Mouse (Mus musculus) heart, postnatal 0 days (tissue): ENCODE results near the gene Trpv6. TPM values are rescaled to one million over a fixed set of nuclear protein-coding genes. Genes with fewer than 3 reads are reported as not detected.

Source experiments
- ATAC-seq: fragments of 200-750 bp; cut with Nextera tagmentation; 2 replicates; pipeline ENCODE4 v1.8.0; 2017; ENCODE audit warnings: low read depth, moderate number of reproducible peaks, moderate library complexity; ENCODE audit not compliant: insufficient read depth
- DNase-seq: peaks from one replicate; pipeline ENCODE4 v3.0.0-alpha.2; 2016; ENCODE audit warnings: low spot score
- H3K27ac ChIP-seq: fragments of 300-500 bp; sonication (generic); 2 replicates; pipeline ENCODE4 v1.5.1; 2014; ENCODE audit warnings: low read depth, mild to moderate bottlenecking
- H3K27me3 ChIP-seq: fragments of 300-500 bp; sonication (generic); 2 replicates; pipeline ENCODE4 v1.6.1; 2014; ENCODE audit warnings: low read length, mixed read lengths; ENCODE audit not compliant: control insufficient read depth, insufficient read depth
- H3K36me3 ChIP-seq: fragments of 300-500 bp; sonication (generic); replicated peaks from 2 replicates; pipeline ENCODE4 v1.6.1; 2014; ENCODE audit warnings: low read length, mixed read lengths; ENCODE audit not compliant: control insufficient read depth, insufficient read depth
- H3K4me1 ChIP-seq: fragments of 300-500 bp; sonication (generic); 2 replicates; pipeline ENCODE4 v1.6.1; 2014; ENCODE audit warnings: antibody characterized with exemption; ENCODE audit not compliant: control insufficient read depth, insufficient read depth
- H3K4me2 ChIP-seq: fragments of 300-500 bp; sonication (generic); 2 replicates; pipeline ENCODE4 v1.6.1; 2014; ENCODE audit warnings: low read depth, mild to moderate bottlenecking, low read length, moderate library complexity
- H3K4me3 ChIP-seq: fragments of 300-500 bp; sonication (generic); 2 replicates; pipeline ENCODE4 v1.5.1; 2014; ENCODE audit warnings: low read depth, low read length
- H3K9ac ChIP-seq: fragments of 300-500 bp; sonication (generic); replicated peaks from 2 replicates; pipeline ENCODE4 v1.6.1; 2014; ENCODE audit warnings: low read depth, low read length, mixed read lengths
- H3K9me3 ChIP-seq: fragments of 300-500 bp; sonication (generic); replicated peaks from 2 replicates; pipeline ENCODE4 v1.6.1; 2016; ENCODE audit warnings: low read length; ENCODE audit not compliant: control insufficient read depth
- CTCF ChIP-seq: IDR thresholded peaks from 2 replicates; pipeline ENCODE4 v1.5.1; 2016; ENCODE audit warnings: antibody characterized with exemption, control low read depth, low read depth
- EP300 ChIP-seq: IDR thresholded peaks from 2 replicates; pipeline ENCODE4 v1.6.1; 2016; ENCODE audit warnings: antibody characterized with exemption, low read depth
- WGBS: fragments of 180-500 bp; shearing (Covaris S2); extraction: QIAGEN DNeasy Blood & Tissue Kit; methylation state at CpG from one replicate; pipeline ENCODE4 v1.1.7; 2014; 5-methylcytosine and 5-hydroxymethylcytosine counted together
- polyA plus RNA-seq: library from polyadenylated mRNA; unstranded; fragments of >200 nt; fragmentation: Nextera tagmentation; extraction: Ambion mirVana; gene quantifications from 2 replicates; pipeline ENCODE4 v1.2.1, GENCODE M21; 2015
- total RNA-seq: library from RNA; depleted of rRNA; stranded (reverse); fragments of >200 nt; gene quantifications from 2 replicates; pipeline ENCODE4 v1.2.3, GENCODE M21; 2014; ENCODE audit warnings: low replicate concordance

Trpv6 gene
- total and polyA plus RNA-seq, 2 experiments from 2014 or later: not detected

DNA sequence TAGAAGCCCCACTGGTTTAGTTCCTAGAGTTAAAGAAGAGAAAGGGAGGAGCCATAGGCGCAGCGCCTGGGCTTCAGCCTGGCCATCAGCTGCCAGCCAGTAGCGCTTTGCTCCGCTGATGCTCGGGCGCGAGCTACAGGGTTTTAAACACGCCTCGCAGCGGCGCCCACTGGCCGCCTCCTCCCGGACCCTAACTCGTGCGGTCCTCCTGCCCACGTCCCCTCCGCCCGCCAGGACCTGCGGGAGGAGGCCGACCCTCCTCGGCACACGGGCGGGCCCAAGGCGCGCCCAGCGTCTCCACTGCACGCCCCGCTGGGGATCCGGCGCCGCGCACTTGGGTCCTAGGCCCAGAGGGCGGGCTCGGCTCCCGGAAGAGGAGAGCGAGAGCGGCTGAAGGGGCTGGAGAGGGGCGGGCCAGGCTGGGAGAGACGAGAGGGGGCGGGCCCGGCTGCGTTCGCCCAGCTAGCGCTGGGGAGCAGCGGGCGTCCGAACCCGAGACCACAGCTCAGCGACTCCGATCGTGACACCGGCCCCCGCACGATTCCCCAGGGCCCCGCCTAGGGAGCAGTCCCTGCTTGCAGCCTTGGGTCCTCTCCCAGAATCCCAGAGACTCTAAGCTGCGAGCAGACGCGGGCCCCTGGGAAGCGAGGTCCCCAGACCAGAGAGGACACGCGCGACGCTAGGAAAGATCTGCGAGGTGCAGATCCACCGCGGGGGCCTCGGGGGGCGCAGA, 31.0 kb downstream of the Trpv6 start, which contains the start of gene Ephb6:
Ephb6 (plus strand) TSS at position 422 of the 733 bp plus-strand sequence.
- H3K4me1 ChIP-seq: no peaks in the 10 kb centered on the region
- no peaks in the 10 kb centered on the region for H3K36me3 ChIP-seq
- peak; percentile 55 for DNase-seq
- peak within 1 kb of the TSS; percentile 85 for H3K4me3 ChIP-seq
- WGBS: 1% methylated on average over 59 of the region's 68 CpGs
- H3K9me3 ChIP-seq: no peaks in the 10 kb centered on the region
- H3K4me2 ChIP-seq: peak within 1 kb of the TSS; percentile 97
- peaks cover 12% of the 10 kb centered on the region for H3K27me3 ChIP-seq
- TF ChIP-seq CTCF (no peak; the same call in 1 of the 2 replicates), EP300 (no peak)
- H3K27ac ChIP-seq: peak within 1 kb of the TSS; percentile 51; the same call in 1 of the 2 replicates
- H3K9ac ChIP-seq: peak within 1 kb of the TSS; percentile 64
- ATAC-seq: peak; percentile 91

DNA sequence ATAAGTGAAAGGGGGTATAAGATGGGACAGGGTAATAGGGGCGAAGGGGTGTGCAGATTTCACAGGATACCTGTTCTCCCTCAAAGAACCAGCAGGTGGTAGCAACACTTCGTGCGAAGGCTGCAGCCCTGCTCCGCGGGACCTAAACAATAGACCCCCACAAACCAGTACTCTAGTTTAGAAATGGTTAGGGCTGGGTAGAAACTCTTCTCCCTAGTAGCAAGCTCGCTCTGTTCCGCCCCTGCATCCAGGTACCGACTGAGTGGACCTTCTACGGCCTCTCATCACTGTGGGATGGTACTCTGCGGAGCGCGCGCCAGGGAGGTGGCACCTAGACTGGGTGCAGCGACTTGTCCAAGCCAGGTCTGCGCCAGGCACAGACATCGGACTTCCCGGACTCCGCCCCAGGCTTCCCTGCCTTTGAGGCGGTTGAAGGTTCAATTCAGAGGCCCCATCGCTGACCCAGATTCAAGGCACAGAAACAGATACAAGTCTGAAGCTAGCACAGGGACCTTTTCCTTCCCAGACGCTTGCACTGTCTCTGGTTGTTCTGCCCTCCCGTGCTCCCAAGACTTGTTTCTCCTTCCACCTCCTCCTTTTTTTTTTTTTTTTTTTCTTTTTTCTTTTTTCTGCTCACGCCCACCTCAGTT, 31.7 kb downstream of the Trpv6 start:
- 0% methylated on average over 23 of the region's 23 CpGs for WGBS
- peak; percentile 36; the same call in 1 of the 2 replicates for ATAC-seq
- H3K9ac ChIP-seq: peak overlapping the region; percentile 64; the same call in 1 of the 2 replicates

DNA sequence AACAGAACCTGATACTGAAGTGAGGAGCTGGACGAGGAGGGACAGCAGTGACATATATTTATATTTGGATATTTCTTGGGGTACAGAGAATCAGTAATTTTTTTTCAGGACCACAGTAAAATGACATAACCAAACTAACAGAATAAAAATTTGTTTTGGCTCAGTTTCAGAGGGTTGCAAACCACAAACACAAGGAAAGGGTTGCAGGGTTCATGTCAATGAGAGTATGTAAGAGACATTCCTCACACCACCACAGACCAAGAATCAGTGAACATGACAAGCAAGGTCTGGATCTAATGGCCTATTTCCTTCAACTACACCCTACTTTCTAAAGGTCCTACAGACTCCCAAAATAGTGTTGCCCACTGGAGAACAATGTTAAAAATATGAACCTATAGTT, 54.0 kb downstream of the Trpv6 start:
- Histone ChIP-seq H3K36me3 (no peaks in the 10 kb centered on the region), H3K4me3 (no peak overlapping the region), H3K4me1 (no peaks in the 10 kb centered on the region), H3K4me2 (no peak overlapping the region), H3K27me3 (no peaks in the 10 kb centered on the region), H3K9ac (no peak overlapping the region), H3K9me3 (no peaks in the 10 kb centered on the region), H3K27ac (no peak overlapping the region)
- TF ChIP-seq EP300 (no peak), CTCF (no peak)
- DNase-seq: no peak
- 71% methylated on average over 1 of the region's 1 CpGs for WGBS
- no peak for ATAC-seq

More for the DNA sequence above, 31.7 kb downstream of the Trpv6 start:
- peaks cover 12% of the 10 kb centered on the region for H3K27me3 ChIP-seq
- no peaks in the 10 kb centered on the region for H3K4me1 ChIP-seq
- H3K9me3 ChIP-seq: no peaks in the 10 kb centered on the region
- peak overlapping the region; percentile 51; the same call in 1 of the 2 replicates for H3K27ac ChIP-seq
- DNase-seq: peak; percentile 13
- H3K4me2 ChIP-seq: peak overlapping the region; percentile 97
- peak overlapping the region; percentile 85 for H3K4me3 ChIP-seq
- H3K36me3 ChIP-seq: no peaks in the 10 kb centered on the region
- no peak for TF ChIP-seq EP300
- TF ChIP-seq CTCF: peak; percentile 59

DNA sequence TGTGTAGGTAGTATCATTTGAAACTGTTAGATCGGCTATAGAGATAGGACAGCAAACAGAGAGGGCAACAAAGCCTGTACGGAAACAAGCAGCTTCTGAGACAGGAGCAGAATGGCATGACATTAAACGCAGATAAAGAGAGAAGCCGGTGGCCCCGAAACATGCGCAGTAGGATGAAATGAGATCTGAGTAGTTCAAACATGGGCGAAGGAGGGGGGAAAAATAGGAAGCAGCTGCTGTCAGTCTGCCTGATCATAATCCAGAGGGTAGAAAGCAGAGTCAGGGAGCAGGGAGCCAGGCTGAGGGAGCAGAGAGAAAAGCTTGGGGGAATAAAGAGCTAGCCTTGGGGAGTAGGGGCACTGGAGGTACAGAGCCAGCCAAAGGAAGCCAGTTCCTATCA, 54.9 kb downstream of the Trpv6 start:
- no peaks in the 10 kb centered on the region for H3K36me3 ChIP-seq
- H3K4me2 ChIP-seq: no peak overlapping the region
- H3K4me1 ChIP-seq: no peaks in the 10 kb centered on the region
- H3K9ac ChIP-seq: no peak overlapping the region
- no peaks in the 10 kb centered on the region for H3K27me3 ChIP-seq
- DNase-seq: no peak
- TF ChIP-seq EP300: no peak
- no peak for ATAC-seq
- 68% methylated on average over 7 of the region's 7 CpGs for WGBS
- H3K27ac ChIP-seq: no peak overlapping the region
- H3K9me3 ChIP-seq: no peaks in the 10 kb centered on the region
- no peak overlapping the region for H3K4me3 ChIP-seq

DNA sequence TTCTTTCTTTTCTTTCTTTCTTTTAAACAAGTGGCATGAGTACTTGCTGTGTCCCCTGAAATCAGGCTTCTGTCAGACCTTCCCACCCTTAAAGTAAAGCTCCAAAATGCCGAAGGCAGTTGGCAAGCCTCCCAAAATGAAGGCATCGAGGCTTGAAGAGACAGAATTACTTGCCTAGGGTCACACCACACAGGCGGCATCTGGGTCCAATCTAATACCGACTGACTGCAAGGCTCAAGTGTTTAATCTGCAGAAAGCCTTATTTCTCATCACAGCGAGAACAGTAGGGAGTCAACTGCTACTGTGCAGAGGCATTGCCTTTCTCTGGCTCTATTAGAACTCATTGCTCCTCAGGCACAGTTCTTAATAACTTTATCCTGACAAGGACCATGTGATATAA, 58.9 kb downstream of the Trpv6 start:
- H3K9ac ChIP-seq: no peak overlapping the region
- H3K4me1 ChIP-seq: no peaks in the 10 kb centered on the region
- ATAC-seq (no peak), DNase-seq (no peak)
- H3K4me2 ChIP-seq: no peak overlapping the region
- H3K4me3 ChIP-seq: no peak overlapping the region
- H3K36me3 ChIP-seq: no peaks in the 10 kb centered on the region
- TF ChIP-seq EP300 (no peak), CTCF (no peak)
- H3K27me3 ChIP-seq: no peaks in the 10 kb centered on the region
- H3K9me3 ChIP-seq: no peaks in the 10 kb centered on the region
- 61% methylated on average over 5 of the region's 5 CpGs for WGBS
- no peak overlapping the region for H3K27ac ChIP-seq
